ENCODE assay signal across 2 mouse cellular contexts in the genomic region with DNA sequence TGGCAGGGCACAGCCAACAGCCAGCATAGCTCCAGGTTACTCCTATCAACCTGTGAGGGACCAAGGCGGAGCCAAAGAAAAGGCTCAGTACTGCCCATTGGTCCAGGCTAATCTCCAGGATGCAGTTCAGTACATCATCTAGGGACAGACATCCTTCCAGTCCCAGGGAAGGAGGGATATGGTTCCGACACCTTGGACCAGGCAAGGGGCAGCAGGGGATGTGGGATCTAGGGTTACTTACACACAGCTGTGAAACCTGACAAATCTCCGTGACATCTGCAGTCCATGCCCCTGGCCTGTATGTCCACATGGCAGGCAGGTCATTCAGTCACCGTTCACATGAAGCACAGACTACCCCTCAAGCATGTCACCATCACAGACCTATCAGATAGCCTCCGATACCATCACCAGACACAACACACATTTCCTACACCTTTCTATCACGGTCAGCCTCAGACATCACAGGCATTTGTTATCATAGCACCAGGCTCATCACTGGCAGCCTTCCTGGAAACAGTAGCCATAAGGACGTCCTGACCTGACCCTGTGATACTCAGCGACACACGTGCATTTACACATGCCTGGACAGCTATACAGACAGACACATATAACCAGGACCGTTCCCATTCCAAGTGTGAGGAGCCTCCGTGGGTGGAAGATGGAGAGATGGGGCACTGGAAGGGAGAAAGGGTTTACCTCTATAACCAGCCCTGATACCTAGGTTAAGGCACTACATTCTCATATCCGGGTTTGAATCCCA.
A peak's percentile ranks its signal among the peaks of the same experiment; 100 is the strongest.
TF ChIP-seq lines count a peak whose summit lies in the region.

No protein-coding gene starts in this region.

TF ChIP-seq in CH12.LX, 34 proteins besides CTCF, POLR2A, EP300 and RAD21:
- TF ChIP-seq USF2 (conservative IDR thresholded peaks at IDR 0.05; ENCODE audit: low read depth, low read length): no peak
- no peak for TF ChIP-seq CHD1 (IDR thresholded peaks at IDR 0.05; ENCODE audit: low read depth, low read length)
- TF ChIP-seq USF1 (IDR thresholded peaks at IDR 0.05; ENCODE audit: low read depth, low read length): no peak
- no peak for TF ChIP-seq JUND (conservative IDR thresholded peaks at IDR 0.05; ENCODE audit: low read depth, low read length)
- TF ChIP-seq JUN (IDR thresholded peaks at IDR 0.05; ENCODE audit: insufficient read depth, low read depth, low read length): no peak
- TF ChIP-seq MYC (IDR thresholded peaks at IDR 0.05; ENCODE audit: low read depth, low read length): no peak
- no peak for TF ChIP-seq ZMIZ1 (IDR thresholded peaks at IDR 0.05; ENCODE audit: low read depth, low read length)
- no peak for TF ChIP-seq MXI1 (IDR thresholded peaks at IDR 0.05; ENCODE audit: low read depth, low read length)
- no peak for TF ChIP-seq MEF2A (IDR thresholded peaks at IDR 0.05; ENCODE audit: borderline replicate concordance, low read depth, low read length)
- no peak for TF ChIP-seq NRF1 (IDR thresholded peaks at IDR 0.05; ENCODE audit: low read depth, low read length)
- TF ChIP-seq BHLHE40 (IDR thresholded peaks at IDR 0.05; ENCODE audit: low read depth, low read length): no peak

TF ChIP-seq in MEL, 35 proteins besides CTCF, POLR2A, EP300 and RAD21:
- TF ChIP-seq MYC (IDR thresholded peaks at IDR 0.05; ENCODE audit: low read depth, low read length) (no peak), ZKSCAN1 (IDR thresholded peaks at IDR 0.05; ENCODE audit: low read depth, low read length) (no peak), TCF12 (IDR thresholded peaks at IDR 0.05; ENCODE audit: low read depth, low read length) (no peak), MAX (IDR thresholded peaks at IDR 0.05; ENCODE audit: low read length) (0 out of 2 replicates have a peak, but pooled peaks have one; percentile 6), MAFK (IDR thresholded peaks at IDR 0.05; ENCODE audit: borderline replicate concordance, low read depth, low read length) (no peak)
